ENCODE assay signal across 17 mouse cellular contexts in genomic region chr13:80346980-80347649, GRCm38 (mm10).
DNase-seq lines count a peak whose midpoint lies in the region; ATAC-seq lines count a peak whose summit lies in the region.
"Had no signal": no experiment of that assay in that cellular context is flagged by ENCODE, and none has a peak within 500 bp of the region (broad histone marks: within the 10 kb centered on the region; RNA-seq: fewer than 3 reads in every experiment).

No protein-coding gene starts in this region.

- H3K4me1 ChIP-seq in hindbrain, embryonic 15.5 days (replicated peaks), result 0 out of 2 replicates have a peak, but pooled peaks cover 4% of the 10 kb centered on the region
- no peaks in the 10 kb centered on the region for H3K4me1 ChIP-seq in hindbrain, embryonic 11.5 days (replicated peaks; ENCODE audit: control insufficient read depth, insufficient read depth, low read length)
- H3K4me1 ChIP-seq: liver, embryonic 13.5 days had no signal

- H3K9me3 ChIP-seq in hindbrain, embryonic 15.5 days, result no peaks in the 10 kb centered on the region
- no peaks in the 10 kb centered on the region for H3K9me3 ChIP-seq in hindbrain, embryonic 11.5 days (ENCODE audit: control insufficient read depth, low read length)
- H3K9me3 ChIP-seq: liver, embryonic 13.5 days had no signal

- 28% methylated on average over 2 of the region's 2 CpGs for WGBS in hindbrain, embryonic 15.5 days
- 70% methylated on average over 2 of the region's 2 CpGs for WGBS in hindbrain, embryonic 11.5 days

- no peaks in the 10 kb centered on the region for H3K36me3 ChIP-seq in hindbrain, embryonic 15.5 days
- H3K36me3 ChIP-seq in hindbrain, embryonic 11.5 days (ENCODE audit: control insufficient read depth, insufficient read depth, low read length), result no peaks in the 10 kb centered on the region
- H3K36me3 ChIP-seq: liver, embryonic 13.5 days had no signal

- H3K9ac ChIP-seq in hindbrain, embryonic 15.5 days, result no peak overlapping the region
- H3K9ac ChIP-seq in hindbrain, embryonic 11.5 days (ENCODE audit: low read depth, low read length), result no peak overlapping the region
- H3K9ac ChIP-seq: liver, embryonic 13.5 days had no signal

- DNase-seq in hindbrain, embryonic 11.5 days (ENCODE audit: low spot score), result no peak
- peak; percentile 0 for DNase-seq in right cerebral cortex, adult 18-20 months
- DNase-seq in right cerebral cortex, postnatal 14 days, result no peak
- DNase-seq in layer of hippocampus, adult 8-10 months (ENCODE audit: low spot score in 2 of 2), result peak; percentile 17 to 26
- no peak for DNase-seq in heart, adult 8-10 months (ENCODE audit: low spot score)
- no peak for DNase-seq in right cerebral cortex, postnatal 25 days
- DNase-seq in ovary, postnatal 36 days (ENCODE audit: low spot score), result no peak
- DNase-seq: adrenal gland, adult 2 months; cerebellum, postnatal 14 days; heart, adult 11 months; liver, embryonic 13.5 days; thymus, adult 2 months had no signal

- no peak overlapping the region for H3K4me3 ChIP-seq in hindbrain, embryonic 15.5 days
- H3K4me3 ChIP-seq in hindbrain, embryonic 11.5 days (ENCODE audit: low read depth, low read length), result no peak overlapping the region
- H3K4me3 ChIP-seq: erythroblast, embryonic 14.5 days; left cerebral cortex, adult 2 months; liver, embryonic 13.5 days; myocyte had no signal

- H3K27me3 ChIP-seq in hindbrain, embryonic 15.5 days, result no peaks in the 10 kb centered on the region
- H3K27me3 ChIP-seq in hindbrain, embryonic 11.5 days (ENCODE audit: control insufficient read depth, insufficient read depth, low read length), result no peaks in the 10 kb centered on the region
- H3K27me3 ChIP-seq: liver, embryonic 13.5 days had no signal

- H3K4me2 ChIP-seq in hindbrain, embryonic 15.5 days, result no peak overlapping the region
- H3K4me2 ChIP-seq in hindbrain, embryonic 11.5 days (replicated peaks; ENCODE audit: low read depth, low read length), result no peak overlapping the region
- H3K4me2 ChIP-seq: liver, embryonic 13.5 days had no signal

- no peak overlapping the region for H3K27ac ChIP-seq in hindbrain, embryonic 15.5 days (replicated peaks)
- no peak overlapping the region for H3K27ac ChIP-seq in hindbrain, embryonic 11.5 days (ENCODE audit: low read depth, low read length)
- H3K27ac ChIP-seq: kidney, postnatal 0 days; left cerebral cortex, adult 2 months; liver, embryonic 13.5 days had no signal

- peak; percentile 79 for ATAC-seq in hindbrain, embryonic 15.5 days (ENCODE audit: low FRiP score, low read depth)
- no peak for ATAC-seq in hindbrain, embryonic 11.5 days (ENCODE audit: low FRiP score)

Comparison
In these comparisons a context has a peak if more than half of its experiments do, and no peak if none do; other contexts are left out.
1. DNase-seq: peak in right cerebral cortex, adult 18-20 months (single experiment) and layer of hippocampus, adult 8-10 months (2 of 2); none in hindbrain, embryonic 11.5 days (single experiment), right cerebral cortex, postnatal 14 days (single experiment), heart, adult 8-10 months (single experiment), right cerebral cortex, postnatal 25 days (single experiment) and ovary, postnatal 36 days (single experiment).